Mouse (Mus musculus): ENCODE data around the gene Srsf11.

DNA sequence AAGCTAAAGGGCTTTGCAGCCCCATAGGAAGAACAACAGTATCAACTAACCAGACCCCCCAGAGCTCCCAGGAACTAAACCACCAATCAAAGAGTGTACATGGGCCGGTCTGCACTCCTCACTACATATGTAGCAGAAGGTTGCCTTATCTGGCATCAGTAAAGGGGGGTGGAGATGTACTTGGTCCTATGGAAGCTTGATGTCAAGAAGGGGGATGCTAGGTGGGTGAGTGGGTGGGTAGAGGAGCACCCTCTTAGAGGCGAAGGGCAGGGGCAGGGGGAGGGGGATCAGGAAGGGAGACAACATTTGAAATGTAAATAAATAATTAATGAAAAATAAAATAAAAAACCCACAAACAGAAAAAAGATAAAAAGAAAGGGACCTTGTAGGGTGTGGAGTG lies 28.8 kb upstream of the Srsf11 start:
- TF ChIP-seq CTCF (IDR thresholded peaks at IDR 0.05; ENCODE audit: borderline replicate concordance, insufficient read depth, low read length), result no peak
- no peak for TF ChIP-seq POLR2A (IDR thresholded peaks at IDR 0.05; ENCODE audit: low read depth, low read length)

Measured in embryonic fibroblast, embryonic 13.5 days (primary cell).